Mouse (Mus musculus): ENCODE results near the gene Nudt1.

DNA sequence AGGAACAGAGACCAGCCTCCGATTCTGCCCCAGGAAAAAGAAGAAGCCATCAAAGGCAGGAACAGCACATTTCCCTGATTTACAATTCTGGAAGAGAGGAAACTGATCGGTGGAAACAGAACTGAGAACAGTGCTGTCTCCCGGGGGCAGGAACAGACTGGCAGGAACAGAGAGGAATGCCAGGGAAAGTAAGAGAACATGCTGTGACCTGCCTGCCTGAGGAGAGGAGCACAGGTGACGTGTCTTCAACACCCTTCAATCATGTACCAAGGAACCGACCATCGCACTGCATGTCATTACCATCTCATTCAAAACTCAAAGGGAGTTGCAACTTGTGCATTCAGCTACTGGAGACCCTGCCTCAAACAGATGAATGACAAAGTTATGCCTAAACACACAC lies 44.7 kb upstream of the Nudt1 start:
- TF ChIP-seq POLR2A (IDR thresholded peaks at IDR 0.05; ENCODE audit: control insufficient read depth in 1 of 2, insufficient read depth in 1 of 2, low read depth in 1 of 2, low read length in 2 of 2, poor library complexity in 1 of 2) (no peak), SMC3 (IDR thresholded peaks at IDR 0.05; ENCODE audit: low read depth, low read length) (no peak), CTCF (IDR thresholded peaks at IDR 0.05 in 2 of 3, conservative IDR thresholded peaks at IDR 0.05 in 1 of 3; ENCODE audit: control insufficient read depth in 1 of 3, insufficient read depth in 1 of 3, low read depth in 2 of 3, low read length in 3 of 3, poor library complexity in 1 of 3, severe bottlenecking in 1 of 3) (no peak), POLR2AphosphoS5 (IDR thresholded peaks at IDR 0.05; ENCODE audit: borderline replicate concordance, low read depth, low read length) (no peak)

All from MEL (cell line).